Mouse (Mus musculus) c-Kit-negative CD71-positive TER-119-positive erythroid progenitor cells, embryonic 14.5 days (primary cell): ENCODE results near the gene Lmbr1.

Experiments used
- DNase-seq: peaks from one replicate; pipeline ENCODE4 v3.0.0-alpha.2; 2013; ENCODE audit warnings: low read depth, low spot score

Gene Lmbr1

DNA sequence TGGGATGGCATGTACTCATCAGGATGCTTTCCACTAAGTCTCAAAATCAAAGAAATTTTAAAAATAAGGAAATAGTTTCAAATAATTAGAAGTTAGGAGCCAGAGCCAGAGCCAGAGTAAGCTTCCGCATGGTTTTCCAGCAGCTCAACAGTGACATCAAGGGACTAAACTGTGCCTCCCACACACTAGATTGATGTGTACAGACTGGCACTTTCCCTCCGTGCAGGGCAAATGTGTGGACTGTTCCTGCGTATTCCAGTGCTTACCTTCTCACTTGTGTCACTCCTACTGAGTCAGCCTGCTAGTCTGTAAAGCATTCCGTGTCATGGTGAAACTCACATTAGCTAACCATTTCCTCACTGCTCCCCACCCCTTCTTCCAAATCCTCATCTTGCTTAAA lies 107.3 kb downstream of the Lmbr1 start:
- DNase-seq, result no peak

DNA sequence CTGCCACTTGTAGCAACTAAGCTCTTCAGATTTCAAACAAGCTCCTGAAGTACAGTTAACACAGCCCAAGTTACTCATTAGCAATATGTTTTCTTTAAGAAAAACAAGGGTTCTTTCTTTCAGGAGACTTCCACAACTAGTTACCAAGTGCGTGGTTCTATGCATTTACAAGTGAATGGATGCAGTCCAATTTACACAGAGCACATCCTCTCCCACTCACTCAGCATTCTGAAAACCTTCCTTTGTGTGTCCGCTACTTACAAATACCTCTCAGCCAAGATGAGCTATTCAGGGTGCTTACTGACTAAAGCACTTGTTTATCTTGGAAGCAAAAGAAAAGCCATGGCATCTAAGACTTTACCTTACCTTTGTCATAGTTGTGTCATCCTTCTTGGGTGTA lies 124.3 kb downstream of the Lmbr1 start:
- DNase-seq, result no peak

GRCm38 (mm10) chr5:29251496-29251873 lies 126.7 kb downstream of the Lmbr1 start:
- DNase-seq, result no peak

GRCm38 (mm10) chr5:29250795-29251495 lies 127.2 kb downstream of the Lmbr1 start:
- DNase-seq, result no peak

DNA sequence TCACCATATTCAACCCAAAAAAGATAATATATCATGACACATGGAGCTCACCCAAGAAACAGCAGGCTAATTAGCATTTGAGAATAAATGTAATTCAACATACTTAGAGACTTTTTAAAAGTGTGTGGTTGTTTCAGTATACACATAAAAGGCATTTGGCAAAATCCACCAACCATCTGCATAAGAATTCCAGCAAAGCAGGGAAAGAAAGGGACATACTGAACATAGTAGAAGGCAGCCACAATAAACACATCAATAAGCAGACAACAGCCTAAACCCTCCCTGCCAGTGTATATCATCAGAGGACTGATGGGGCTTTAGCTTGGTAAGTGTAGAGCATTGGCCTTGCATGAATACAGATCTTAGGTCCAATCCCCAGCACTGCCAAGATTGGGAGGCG lies 133.4 kb downstream of the Lmbr1 start:
- DNase-seq, result no peak

DNA sequence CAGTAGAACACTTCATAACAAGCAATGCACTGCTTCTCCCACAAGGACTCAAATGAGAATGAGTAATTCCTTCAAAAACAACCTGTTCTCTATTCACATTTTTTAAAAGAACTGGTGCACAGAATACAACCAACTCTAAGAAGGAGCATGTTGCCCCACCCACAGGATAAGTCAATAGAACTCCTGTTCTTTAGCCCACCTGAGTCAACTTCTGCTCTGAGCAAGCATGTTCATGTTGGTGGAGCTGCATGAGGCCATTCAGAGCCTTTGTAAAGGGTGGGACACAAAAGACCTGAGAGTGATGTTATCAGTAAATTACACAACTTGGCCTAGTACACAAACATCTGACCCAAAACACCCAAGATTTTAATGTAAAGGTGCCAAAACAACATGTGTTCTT lies 139.8 kb downstream of the Lmbr1 start:
- DNase-seq, result no peak

GRCm38 (mm10) chr5:29230481-29230880 lies 147.7 kb downstream of the Lmbr1 start:
- DNase-seq, result no peak

GRCm38 (mm10) chr5:29224089-29224488 lies 154.1 kb downstream of the Lmbr1 start:
- no peak for DNase-seq

- no peak for DNase-seq
Observed at GRCm38 (mm10) chr5:29217997-29218396, 160.2 kb downstream of the Lmbr1 start.

DNA sequence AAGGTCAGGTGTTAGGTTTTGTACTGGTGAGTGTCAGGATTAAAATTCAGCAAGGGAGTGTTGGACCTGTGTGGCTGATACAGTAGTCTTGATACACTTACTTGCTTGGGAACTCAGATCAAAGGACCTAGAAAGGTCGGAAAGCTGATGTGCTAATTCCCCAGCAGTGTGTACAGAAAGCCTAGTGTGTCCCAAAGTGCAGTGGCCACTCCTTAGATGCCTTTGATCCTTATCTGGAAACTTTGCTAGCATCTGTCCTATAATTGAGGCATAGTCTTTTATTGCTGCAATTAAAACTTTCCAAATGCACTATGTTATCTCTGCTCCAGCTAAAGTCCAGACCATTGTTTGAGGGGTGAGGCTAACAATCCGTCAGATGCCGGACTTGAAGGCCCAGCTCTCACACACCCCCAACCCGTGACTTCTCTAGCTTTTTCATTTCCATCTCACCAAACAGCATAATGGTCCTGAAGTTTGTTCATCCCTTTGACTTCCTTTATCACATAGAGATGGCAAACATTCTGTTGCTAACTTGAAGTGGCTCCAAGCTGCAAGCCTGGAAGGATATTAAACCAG lies 166.1 kb downstream of the Lmbr1 start:
- no peak for DNase-seq

- no peak for DNase-seq
Observed at GRCm38 (mm10) chr5:29205690-29206089, 172.5 kb downstream of the Lmbr1 start.

DNA sequence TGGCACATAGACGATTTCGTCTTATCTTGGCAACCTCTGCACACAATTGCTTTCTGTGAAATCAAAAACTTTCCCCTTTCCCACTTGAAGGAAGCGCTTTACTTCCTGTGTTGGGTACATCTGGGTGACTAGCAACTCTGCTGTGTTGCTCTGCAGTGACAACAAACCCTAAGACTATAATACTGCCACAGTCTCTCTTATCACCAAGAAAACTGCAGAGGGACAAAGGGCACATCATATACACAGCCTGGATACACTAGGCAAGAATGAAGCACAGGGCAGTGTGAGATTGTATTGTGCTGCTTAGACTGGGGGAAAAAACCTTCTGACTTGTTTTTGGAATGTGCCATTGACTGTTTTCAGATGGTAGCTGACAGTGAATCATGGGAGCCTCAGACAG lies 178.3 kb downstream of the Lmbr1 start:
- no peak for DNase-seq

- no peak for DNase-seq
Observed at GRCm38 (mm10) chr5:29198960-29199488, 179.2 kb downstream of the Lmbr1 start.

- no peak for DNase-seq
Observed at GRCm38 (mm10) chr5:29197187-29197586, 181.0 kb downstream of the Lmbr1 start.

GRCm38 (mm10) chr5:29196264-29196658 lies 181.9 kb downstream of the Lmbr1 start:
- DNase-seq, result no peak

- no peak for DNase-seq
Observed at GRCm38 (mm10) chr5:29195570-29196263, 182.5 kb downstream of the Lmbr1 start, which contains the start of gene Rnf32. Rnf32 (plus strand) TSS chr5:29195992.

- no peak for DNase-seq
Observed at GRCm38 (mm10) chr5:29195231-29195569, 183.0 kb downstream of the Lmbr1 start.

DNA sequence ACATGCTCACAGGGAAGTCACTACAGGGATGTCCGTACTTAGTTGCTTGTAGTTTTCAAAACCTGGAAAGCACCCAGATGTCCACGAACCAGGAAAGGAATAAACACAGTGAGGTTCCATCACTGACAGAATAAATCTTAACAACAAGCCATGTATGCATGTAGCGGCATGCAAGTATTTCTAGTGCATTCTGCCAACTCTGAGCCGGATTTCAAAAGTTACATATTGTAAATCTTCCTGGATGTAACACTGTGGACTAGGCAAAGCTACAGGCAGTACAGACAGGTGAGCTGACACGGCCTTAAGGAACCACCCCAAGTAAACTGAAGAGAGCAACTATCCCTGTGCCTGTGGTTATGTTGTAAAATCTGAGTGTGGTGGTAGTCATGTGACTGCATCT lies 191.4 kb downstream of the Lmbr1 start:
- DNase-seq, result no peak
